Mouse (Mus musculus): ENCODE data around the gene Cir1. TPM values are rescaled to one million over a fixed set of nuclear protein-coding genes. Genes with fewer than 3 reads are reported as not detected.

The Cir1 gene
- polyA plus RNA-seq, 1 experiment from 2014 or later, result 21.0 TPM

DNA sequence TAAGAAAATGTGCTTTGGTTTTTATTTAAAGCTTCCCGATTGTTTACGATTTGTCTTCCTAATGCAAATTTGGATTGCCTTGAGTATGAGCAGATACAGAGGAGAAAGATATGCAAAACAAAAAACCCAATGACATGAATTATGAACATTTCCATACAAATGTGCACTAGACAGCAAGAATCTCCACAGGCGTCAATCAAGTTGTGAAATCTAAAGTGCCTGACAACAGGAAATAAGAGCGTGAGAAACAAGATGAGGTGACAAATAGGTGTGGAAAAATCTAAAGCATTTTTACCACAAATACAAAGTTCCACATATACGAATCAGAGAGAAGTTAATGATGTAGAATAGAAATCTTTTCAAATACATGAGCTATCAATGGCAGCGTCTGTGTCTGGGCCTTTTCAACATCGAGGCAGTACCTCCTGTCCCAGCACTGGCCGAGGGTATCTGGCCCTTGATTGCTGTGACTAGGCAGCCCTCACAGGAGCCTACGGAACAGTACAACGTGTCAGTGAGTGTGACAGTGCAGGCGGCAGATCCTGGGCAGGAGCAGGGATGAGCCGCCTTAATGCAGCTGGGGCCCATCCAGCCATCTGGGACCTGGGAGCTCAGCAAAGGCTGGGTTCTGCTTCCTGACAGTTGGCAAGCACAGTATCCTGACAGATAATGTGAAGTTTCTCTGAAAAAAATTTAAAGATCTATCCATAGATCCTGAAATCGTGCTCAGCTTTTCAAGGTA is 34.0 kb upstream of the Cir1 start:
- no peaks in the 10 kb centered on the region for H3K27me3 ChIP-seq (ENCODE audit: control insufficient read depth, insufficient read depth, low read length)
- DNase-seq (ENCODE audit: low spot score), result no peak
- no peaks in the 10 kb centered on the region for H3K4me1 ChIP-seq (ENCODE audit: control insufficient read depth, insufficient read depth, low read length)
- 62% methylated on average over 13 of the region's 13 CpGs for WGBS
- no peaks in the 10 kb centered on the region for H3K9me3 ChIP-seq (ENCODE audit: control insufficient read depth, low read length)
- H3K4me3 ChIP-seq (ENCODE audit: low read depth, low read length), result no peak overlapping the region
- ATAC-seq (ENCODE audit: insufficient read depth, low FRiP score, low TSS enrichment), result no peak
- H3K4me2 ChIP-seq (ENCODE audit: low read depth), result no peak overlapping the region
- H3K27ac ChIP-seq (ENCODE audit: low read depth, low read length), result no peak overlapping the region
- no peak overlapping the region for H3K9ac ChIP-seq (ENCODE audit: low read length)
- no peaks in the 10 kb centered on the region for H3K36me3 ChIP-seq (ENCODE audit: control insufficient read depth, insufficient read depth, low read length)

DNA sequence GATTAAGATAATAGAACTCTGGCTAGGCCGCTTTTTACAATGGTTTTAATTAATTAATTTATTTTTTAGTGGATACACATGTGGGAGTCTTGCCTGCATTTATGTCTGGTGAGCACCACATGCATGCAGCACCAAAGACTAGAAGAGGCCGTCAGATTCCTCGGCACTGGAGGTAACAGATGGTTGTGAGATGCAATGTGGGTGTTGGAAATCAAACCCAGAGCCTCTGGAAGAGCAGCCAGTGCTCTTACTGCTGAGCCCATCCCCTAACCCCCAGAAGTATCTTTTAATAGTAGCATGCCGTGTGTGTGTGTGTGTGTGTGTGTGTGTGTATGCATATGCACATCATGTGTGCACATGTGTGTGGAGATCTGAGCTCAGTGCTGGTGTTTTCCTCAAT is 32.7 kb upstream of the Cir1 start:
- Histone ChIP-seq H3K9me3 (ENCODE audit: control insufficient read depth, low read length) (no peaks in the 10 kb centered on the region), H3K27ac (ENCODE audit: low read depth, low read length) (no peak overlapping the region), H3K4me2 (ENCODE audit: low read depth) (no peak overlapping the region), H3K9ac (ENCODE audit: low read length) (no peak overlapping the region), H3K27me3 (ENCODE audit: control insufficient read depth, insufficient read depth, low read length) (no peaks in the 10 kb centered on the region), H3K4me1 (ENCODE audit: control insufficient read depth, insufficient read depth, low read length) (no peaks in the 10 kb centered on the region), H3K36me3 (ENCODE audit: control insufficient read depth, insufficient read depth, low read length) (no peaks in the 10 kb centered on the region), H3K4me3 (ENCODE audit: low read depth, low read length) (no peak overlapping the region)
- no peak for DNase-seq (ENCODE audit: low spot score)
- ATAC-seq (ENCODE audit: insufficient read depth, low FRiP score, low TSS enrichment), result no peak
- WGBS, result 78% methylated on average over 4 of the region's 4 CpGs

DNA sequence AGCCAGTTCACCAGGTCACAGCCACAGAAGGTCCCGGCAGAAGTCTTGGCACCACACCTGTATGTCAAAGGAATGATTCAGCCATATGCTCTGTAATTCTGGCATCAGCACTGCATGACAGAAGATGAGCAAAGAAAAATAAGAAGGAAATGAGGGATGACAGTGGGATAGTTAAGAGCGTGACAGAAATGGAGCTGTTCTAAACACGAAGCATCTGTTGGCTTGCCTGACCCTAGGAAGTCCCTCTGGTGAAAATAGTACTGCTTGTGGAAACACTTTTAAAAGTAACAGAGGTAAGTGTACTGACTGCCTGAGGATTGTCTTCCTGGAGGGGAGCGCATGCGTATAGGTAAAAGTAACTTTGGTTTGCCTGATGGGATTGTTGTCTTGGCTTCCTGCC is 31.2 kb upstream of the Cir1 start:
- no peak for ATAC-seq (ENCODE audit: insufficient read depth, low FRiP score, low TSS enrichment)
- Histone ChIP-seq H3K36me3 (ENCODE audit: control insufficient read depth, insufficient read depth, low read length) (no peaks in the 10 kb centered on the region), H3K4me1 (ENCODE audit: control insufficient read depth, insufficient read depth, low read length) (no peaks in the 10 kb centered on the region), H3K27me3 (ENCODE audit: control insufficient read depth, insufficient read depth, low read length) (no peaks in the 10 kb centered on the region), H3K27ac (ENCODE audit: low read depth, low read length) (no peak overlapping the region), H3K9me3 (ENCODE audit: control insufficient read depth, low read length) (no peaks in the 10 kb centered on the region), H3K4me3 (ENCODE audit: low read depth, low read length) (no peak overlapping the region), H3K9ac (ENCODE audit: low read length) (no peak overlapping the region), H3K4me2 (ENCODE audit: low read depth) (no peak overlapping the region)
- 93% methylated on average over 5 of the region's 5 CpGs for WGBS
- no peak for DNase-seq (ENCODE audit: low spot score)

DNA sequence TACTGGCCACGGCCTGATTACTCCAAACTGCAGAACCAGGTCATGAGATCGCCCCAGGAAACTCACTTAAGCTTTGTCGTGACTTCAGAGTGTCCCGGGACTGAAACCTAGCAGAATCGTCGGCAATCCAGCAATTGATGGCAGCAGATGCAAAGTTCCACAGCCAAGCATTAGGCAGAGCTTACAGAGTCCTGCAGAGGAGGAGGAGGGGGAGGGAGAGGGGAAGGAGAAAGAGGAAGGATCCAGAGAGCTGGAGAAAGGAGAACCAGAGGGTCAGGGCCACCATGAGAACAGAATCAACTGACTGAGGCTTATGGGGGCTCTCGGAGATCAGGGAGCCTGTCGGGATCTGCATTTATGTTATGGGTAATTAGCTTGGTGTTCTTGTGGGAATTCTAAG is 25.9 kb upstream of the Cir1 start:
- 76% methylated on average over 8 of the region's 8 CpGs for WGBS
- ATAC-seq (ENCODE audit: insufficient read depth, low FRiP score, low TSS enrichment), result no peak

DNA sequence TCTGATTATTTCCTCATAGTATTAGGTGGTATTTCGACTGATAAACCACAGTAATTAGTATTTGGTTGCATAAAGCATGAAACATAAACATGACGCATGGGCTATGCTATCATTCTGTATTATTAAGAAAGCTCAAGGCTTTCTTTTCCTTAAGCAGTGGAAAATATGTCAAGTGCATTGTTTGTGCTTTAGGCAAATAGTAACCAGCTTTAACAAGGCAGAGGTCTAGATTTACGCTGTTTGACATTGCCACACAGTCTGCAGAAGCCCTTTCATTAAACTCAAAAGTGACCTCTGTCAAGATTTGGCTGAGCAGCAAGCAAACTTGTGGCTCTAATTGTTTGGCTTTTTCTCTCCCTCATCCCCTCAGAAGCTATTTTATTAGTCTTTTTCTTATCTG is 23.4 kb upstream of the Cir1 start:
- no peaks in the 10 kb centered on the region for H3K27me3 ChIP-seq (ENCODE audit: control insufficient read depth, insufficient read depth, low read length)
- no peak overlapping the region for H3K27ac ChIP-seq (ENCODE audit: low read depth, low read length)
- no peaks in the 10 kb centered on the region for H3K4me1 ChIP-seq (ENCODE audit: control insufficient read depth, insufficient read depth, low read length)
- DNase-seq (ENCODE audit: low spot score) (no peak), ATAC-seq (ENCODE audit: insufficient read depth, low FRiP score, low TSS enrichment) (no peak)
- 84% methylated on average over 3 of the region's 3 CpGs for WGBS
- no peak overlapping the region for H3K4me3 ChIP-seq (ENCODE audit: low read depth, low read length)
- no peak overlapping the region for H3K4me2 ChIP-seq (ENCODE audit: low read depth)
- H3K36me3 ChIP-seq (ENCODE audit: control insufficient read depth, insufficient read depth, low read length), result no peaks in the 10 kb centered on the region
- H3K9me3 ChIP-seq (ENCODE audit: control insufficient read depth, low read length), result no peaks in the 10 kb centered on the region
- no peak overlapping the region for H3K9ac ChIP-seq (ENCODE audit: low read length)

More for the DNA sequence above, 25.9 kb upstream of the Cir1 start:
- Histone ChIP-seq H3K36me3 (ENCODE audit: control insufficient read depth, insufficient read depth, low read length) (no peaks in the 10 kb centered on the region), H3K9me3 (ENCODE audit: control insufficient read depth, low read length) (no peaks in the 10 kb centered on the region), H3K4me2 (ENCODE audit: low read depth) (no peak overlapping the region), H3K4me1 (ENCODE audit: control insufficient read depth, insufficient read depth, low read length) (no peaks in the 10 kb centered on the region), H3K27ac (ENCODE audit: low read depth, low read length) (no peak overlapping the region), H3K9ac (ENCODE audit: low read length) (no peak overlapping the region), H3K27me3 (ENCODE audit: control insufficient read depth, insufficient read depth, low read length) (no peaks in the 10 kb centered on the region), H3K4me3 (ENCODE audit: low read depth, low read length) (no peak overlapping the region)
- no peak for DNase-seq (ENCODE audit: low spot score)

DNA sequence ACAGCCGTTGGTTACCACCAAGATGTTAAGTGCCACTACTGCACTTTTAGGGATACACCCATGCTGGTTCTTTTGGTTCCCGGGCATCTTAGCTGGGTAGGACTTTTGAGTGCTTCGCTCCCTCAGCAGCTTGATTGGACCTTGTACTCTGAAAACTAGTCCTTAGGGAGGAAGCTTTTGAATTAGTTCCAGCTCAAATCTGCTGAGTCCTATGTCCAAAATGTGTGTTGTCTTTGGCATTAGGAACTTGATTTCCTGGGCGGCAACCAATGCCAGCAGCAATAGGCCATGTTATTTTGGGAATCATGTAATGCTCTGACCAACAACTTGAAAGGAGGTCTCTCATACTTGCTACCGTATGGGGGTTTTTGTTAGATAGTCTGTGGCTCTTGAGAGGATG is 13.4 kb upstream of the Cir1 start:
- Histone ChIP-seq H3K4me2 (ENCODE audit: low read depth) (no peak overlapping the region), H3K9me3 (ENCODE audit: control insufficient read depth, low read length) (no peaks in the 10 kb centered on the region)
- WGBS, result 87% methylated on average over 5 of the region's 5 CpGs

DNA sequence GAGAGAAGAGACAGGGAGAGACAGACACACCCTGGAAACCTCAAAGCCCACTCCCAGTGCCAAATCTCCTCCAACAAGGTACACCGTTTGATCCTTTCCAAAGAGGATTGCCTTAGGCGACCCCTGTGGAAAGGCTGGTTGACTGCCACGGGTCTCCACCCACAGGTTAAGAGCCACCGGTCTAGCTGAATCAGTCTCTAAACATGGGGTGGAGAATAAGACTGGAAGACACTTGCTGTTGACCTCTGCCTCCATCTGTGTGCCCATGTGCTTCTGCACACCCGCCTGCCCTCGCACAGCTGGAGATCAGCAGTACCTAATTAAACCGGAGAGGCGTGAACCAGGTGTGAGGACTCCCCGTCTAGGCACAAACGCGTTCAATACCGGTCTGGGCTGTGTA is 10.5 kb upstream of the Cir1 start:
- no peak for DNase-seq (ENCODE audit: low spot score)
- Histone ChIP-seq H3K36me3 (ENCODE audit: control insufficient read depth, insufficient read depth, low read length) (no peaks in the 10 kb centered on the region; the same call in 1 of the 2 replicates), H3K27me3 (ENCODE audit: control insufficient read depth, insufficient read depth, low read length) (no peaks in the 10 kb centered on the region), H3K4me2 (ENCODE audit: low read depth) (no peak overlapping the region), H3K9ac (ENCODE audit: low read length) (no peak overlapping the region), H3K4me3 (ENCODE audit: low read depth, low read length) (no peak overlapping the region), H3K27ac (ENCODE audit: low read depth, low read length) (no peak overlapping the region), H3K4me1 (ENCODE audit: control insufficient read depth, insufficient read depth, low read length) (no peaks in the 10 kb centered on the region), H3K9me3 (ENCODE audit: control insufficient read depth, low read length) (no peaks in the 10 kb centered on the region)
- ATAC-seq (ENCODE audit: insufficient read depth, low FRiP score, low TSS enrichment), result no peak
- WGBS, result 64% methylated on average over 12 of the region's 12 CpGs

More for the DNA sequence above, 13.4 kb upstream of the Cir1 start:
- Histone ChIP-seq H3K27me3 (ENCODE audit: control insufficient read depth, insufficient read depth, low read length) (no peaks in the 10 kb centered on the region), H3K4me1 (ENCODE audit: control insufficient read depth, insufficient read depth, low read length) (no peaks in the 10 kb centered on the region), H3K36me3 (ENCODE audit: control insufficient read depth, insufficient read depth, low read length) (no peaks in the 10 kb centered on the region), H3K4me3 (ENCODE audit: low read depth, low read length) (no peak overlapping the region), H3K27ac (ENCODE audit: low read depth, low read length) (no peak overlapping the region), H3K9ac (ENCODE audit: low read length) (no peak overlapping the region)
- ATAC-seq (ENCODE audit: insufficient read depth, low FRiP score, low TSS enrichment) (no peak), DNase-seq (ENCODE audit: low spot score) (no peak)

DNA sequence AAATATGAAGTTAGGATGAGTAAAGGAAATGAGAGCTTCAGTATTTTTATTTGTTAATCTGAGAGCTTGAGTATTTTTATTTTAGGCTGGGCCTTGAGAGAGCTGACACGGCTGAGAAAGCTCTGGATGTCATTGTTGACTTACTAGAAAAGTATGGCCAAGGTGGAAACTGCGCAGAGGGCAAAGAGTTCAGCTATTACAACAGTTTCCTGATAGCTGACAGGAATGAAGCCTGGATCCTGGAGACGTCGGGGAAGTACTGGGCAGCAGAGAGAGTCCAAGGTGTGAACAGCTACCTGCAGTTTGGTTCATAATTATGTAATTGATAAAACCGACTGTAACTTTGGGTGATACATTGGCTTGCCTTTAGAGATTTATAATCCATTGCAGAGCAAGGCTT is 6.7 kb upstream of the Cir1 start:
- no peaks in the 10 kb centered on the region; the same call in 1 of the 2 replicates for H3K36me3 ChIP-seq (ENCODE audit: control insufficient read depth, insufficient read depth, low read length)
- no peak overlapping the region for H3K4me3 ChIP-seq (ENCODE audit: low read depth, low read length)
- H3K27me3 ChIP-seq (ENCODE audit: control insufficient read depth, insufficient read depth, low read length), result no peaks in the 10 kb centered on the region
- WGBS, result 90% methylated on average over 5 of the region's 5 CpGs
- H3K9me3 ChIP-seq (ENCODE audit: control insufficient read depth, low read length), result no peaks in the 10 kb centered on the region
- H3K27ac ChIP-seq (ENCODE audit: low read depth, low read length), result no peak overlapping the region
- no peak overlapping the region for H3K9ac ChIP-seq (ENCODE audit: low read length)
- no peaks in the 10 kb centered on the region for H3K4me1 ChIP-seq (ENCODE audit: control insufficient read depth, insufficient read depth, low read length)
- H3K4me2 ChIP-seq (ENCODE audit: low read depth), result no peak overlapping the region
- ATAC-seq (ENCODE audit: insufficient read depth, low FRiP score, low TSS enrichment), result no peak
- DNase-seq (ENCODE audit: low spot score), result no peak

DNA sequence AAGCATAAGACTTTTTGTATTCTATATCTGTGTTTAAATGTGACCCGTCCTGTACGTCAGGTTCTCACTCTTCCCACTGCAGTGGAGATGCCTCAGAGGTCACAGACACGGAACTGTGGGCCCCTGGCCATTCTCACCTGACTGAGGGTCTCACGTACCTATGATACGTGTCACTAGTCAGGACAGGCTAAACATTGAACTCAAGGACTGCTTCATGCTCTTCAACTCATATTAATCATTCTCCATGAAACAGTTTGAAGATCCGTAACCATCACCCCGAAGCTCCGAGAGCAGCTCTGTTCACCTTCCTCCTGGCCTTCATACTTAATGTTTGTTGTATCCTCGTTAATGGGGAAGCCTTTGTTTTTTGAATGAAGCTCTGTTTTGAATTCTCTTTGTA is 4.9 kb upstream of the Cir1 start:
- DNase-seq (ENCODE audit: low spot score), result no peak
- no peaks in the 10 kb centered on the region; the same call in 1 of the 2 replicates for H3K36me3 ChIP-seq (ENCODE audit: control insufficient read depth, insufficient read depth, low read length)
- no peak overlapping the region for H3K4me2 ChIP-seq (ENCODE audit: low read depth)
- no peaks in the 10 kb centered on the region for H3K27me3 ChIP-seq (ENCODE audit: control insufficient read depth, insufficient read depth, low read length)
- H3K9ac ChIP-seq (ENCODE audit: low read length), result no peak overlapping the region
- H3K9me3 ChIP-seq (ENCODE audit: control insufficient read depth, low read length), result no peaks in the 10 kb centered on the region
- no peak overlapping the region for H3K4me3 ChIP-seq (ENCODE audit: low read depth, low read length)
- H3K27ac ChIP-seq (ENCODE audit: low read depth, low read length), result no peak overlapping the region
- H3K4me1 ChIP-seq (ENCODE audit: control insufficient read depth, insufficient read depth, low read length), result no peaks in the 10 kb centered on the region
- 93% methylated on average over 9 of the region's 9 CpGs for WGBS
- ATAC-seq (ENCODE audit: insufficient read depth, low FRiP score, low TSS enrichment), result no peak

Measured in neural tube, embryonic 11.5 days (tissue).